Mouse (Mus musculus): Measurements from ENCODE around the gene Fndc9. TPM values are rescaled to one million over a fixed set of nuclear protein-coding genes. Genes with fewer than 3 reads are reported as not detected.

The Fndc9 gene
- polyA plus RNA-seq, 1 experiment, result not detected

- H3K4me3 ChIP-seq (ENCODE audit: insufficient read depth, low read depth, low read length), result no peak overlapping the region
- H3K27ac ChIP-seq (ENCODE audit: insufficient read depth, low read depth, low read length), result no peak overlapping the region
- TF ChIP-seq POLR2A (IDR thresholded peaks at IDR 0.05; ENCODE audit: insufficient read depth, low read depth, low read length) (no peak), CTCF (IDR thresholded peaks at IDR 0.05; ENCODE audit: insufficient read depth, low read depth, low read length) (no peak)
- no peaks in the 10 kb centered on the region for H3K4me1 ChIP-seq (ENCODE audit: control insufficient read depth, insufficient read depth, low read length)
- WGBS, result 92% methylated on average over 11 of the region's 11 CpGs
Measured at GRCm38 (mm10) chr11:46265031-46265786, 29.9 kb downstream of the Fndc9 start.

DNA sequence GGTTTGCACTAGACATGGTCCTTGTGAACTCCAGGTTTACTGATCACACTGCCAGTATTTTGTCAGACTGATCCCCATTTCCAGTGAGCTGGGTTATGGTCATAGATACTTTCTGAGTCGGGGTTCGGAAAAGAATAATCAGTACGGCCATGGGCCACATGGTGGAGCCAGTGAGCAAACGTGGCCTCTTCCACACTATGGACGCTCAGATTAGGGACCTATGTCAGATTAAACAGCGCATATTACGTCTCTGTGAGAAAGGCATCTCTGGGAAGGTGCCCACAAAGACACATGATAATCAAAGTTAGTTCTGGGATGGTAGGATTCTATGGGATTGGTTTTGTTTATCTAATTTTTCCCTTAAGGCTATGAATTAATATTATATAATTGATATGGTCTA is 33.7 kb downstream of the Fndc9 start:
- TF ChIP-seq CTCF (IDR thresholded peaks at IDR 0.05; ENCODE audit: insufficient read depth, low read depth, low read length), result no peak
- TF ChIP-seq POLR2A (IDR thresholded peaks at IDR 0.05; ENCODE audit: insufficient read depth, low read depth, low read length), result no peak
- WGBS, result 15% methylated on average over 7 of the region's 7 CpGs
- Histone ChIP-seq H3K4me3 (ENCODE audit: insufficient read depth, low read depth, low read length) (no peak overlapping the region), H3K27ac (ENCODE audit: insufficient read depth, low read depth, low read length) (no peak overlapping the region), H3K4me1 (ENCODE audit: control insufficient read depth, insufficient read depth, low read length) (no peaks in the 10 kb centered on the region)

DNA sequence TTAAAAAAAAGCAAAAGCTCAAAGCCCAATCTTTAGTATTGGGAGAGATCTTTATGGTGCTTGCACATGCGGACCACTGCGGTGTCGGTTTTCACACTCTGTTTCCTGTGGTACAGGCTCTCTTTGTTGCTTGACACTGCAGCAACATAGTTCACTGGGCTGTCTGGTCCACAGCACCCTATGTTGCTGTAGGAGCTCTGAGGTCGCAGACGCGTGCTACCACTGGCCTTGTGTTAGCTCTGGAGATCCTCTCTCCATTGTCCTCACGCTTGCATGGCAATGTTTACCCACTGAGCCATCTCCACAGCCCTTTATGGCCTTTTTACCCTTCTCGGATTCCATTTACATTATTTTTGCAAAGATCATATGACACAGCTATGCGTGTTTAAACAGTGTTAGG is 34.1 kb downstream of the Fndc9 start:
- H3K4me1 ChIP-seq (ENCODE audit: control insufficient read depth, insufficient read depth, low read length), result no peaks in the 10 kb centered on the region
- no peak overlapping the region for H3K27ac ChIP-seq (ENCODE audit: insufficient read depth, low read depth, low read length)
- 74% methylated on average over 9 of the region's 9 CpGs for WGBS
- no peak for TF ChIP-seq CTCF (IDR thresholded peaks at IDR 0.05; ENCODE audit: insufficient read depth, low read depth, low read length)
- no peak for TF ChIP-seq POLR2A (IDR thresholded peaks at IDR 0.05; ENCODE audit: insufficient read depth, low read depth, low read length)
- H3K4me3 ChIP-seq (ENCODE audit: insufficient read depth, low read depth, low read length), result no peak overlapping the region

GRCm38 (mm10) chr11:46269893-46270292 is 34.6 kb downstream of the Fndc9 start:
- WGBS, result 45% methylated on average over 3 of the region's 3 CpGs
- TF ChIP-seq CTCF (IDR thresholded peaks at IDR 0.05; ENCODE audit: insufficient read depth, low read depth, low read length), result no peak
- no peak for TF ChIP-seq POLR2A (IDR thresholded peaks at IDR 0.05; ENCODE audit: insufficient read depth, low read depth, low read length)
- no peaks in the 10 kb centered on the region for H3K4me1 ChIP-seq (ENCODE audit: control insufficient read depth, insufficient read depth, low read length)
- H3K27ac ChIP-seq (ENCODE audit: insufficient read depth, low read depth, low read length), result no peak overlapping the region
- no peak overlapping the region for H3K4me3 ChIP-seq (ENCODE audit: insufficient read depth, low read depth, low read length)

DNA sequence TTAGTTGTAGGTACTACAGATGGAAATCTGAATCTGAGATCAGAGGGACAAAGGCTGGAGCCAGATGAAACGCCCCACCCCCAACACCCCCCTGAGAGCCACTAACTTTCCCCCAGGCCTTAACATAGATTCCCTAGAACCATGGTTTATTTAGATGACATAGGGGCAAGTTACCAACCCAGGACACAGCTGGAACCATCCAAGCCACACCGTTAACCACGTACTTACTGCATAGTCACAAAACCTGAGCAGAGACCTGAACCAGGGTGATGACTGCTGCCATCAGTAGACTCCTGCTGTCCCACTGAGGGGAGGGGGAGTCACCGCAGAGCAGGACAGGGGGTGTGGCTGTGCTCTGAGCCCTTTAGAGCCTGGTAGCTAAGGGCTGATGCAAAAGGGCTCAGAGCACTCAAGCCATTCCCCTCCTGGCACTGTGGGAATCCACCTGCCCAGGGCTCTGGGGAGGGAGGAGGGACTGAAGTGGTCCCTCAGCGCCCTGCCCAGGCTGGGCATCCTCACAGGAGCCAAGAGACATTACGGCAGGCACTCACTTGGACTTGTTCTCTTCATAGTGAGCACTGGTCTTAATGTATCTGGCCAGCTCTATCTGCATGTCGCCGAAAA is 36.8 kb downstream of the Fndc9 start:
- TF ChIP-seq CTCF (IDR thresholded peaks at IDR 0.05; ENCODE audit: insufficient read depth, low read depth, low read length), result no peak
- Histone ChIP-seq H3K4me3 (ENCODE audit: insufficient read depth, low read depth, low read length) (no peak overlapping the region), H3K27ac (ENCODE audit: insufficient read depth, low read depth, low read length) (no peak overlapping the region), H3K4me1 (ENCODE audit: control insufficient read depth, insufficient read depth, low read length) (no peaks in the 10 kb centered on the region)
- 79% methylated on average over 8 of the region's 8 CpGs for WGBS

DNA sequence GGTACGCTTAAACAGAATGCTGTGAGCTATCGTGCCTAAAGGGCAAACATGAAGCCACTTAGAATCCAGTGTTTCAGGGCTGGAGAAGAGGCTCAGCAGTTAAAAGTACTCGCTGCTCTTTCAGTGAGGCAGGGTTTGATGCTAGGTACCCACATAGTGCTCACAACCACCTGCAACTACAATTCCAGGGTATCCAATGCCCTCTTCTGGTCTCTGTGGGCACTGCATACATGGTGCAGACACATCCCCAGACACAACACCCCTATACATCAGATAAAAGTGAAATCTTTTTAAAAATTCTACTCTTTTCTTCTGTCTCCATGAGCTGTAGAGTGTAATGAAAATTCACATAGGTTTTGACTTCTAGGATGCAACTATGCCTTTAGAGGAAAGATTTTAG is 38.6 kb downstream of the Fndc9 start:
- Histone ChIP-seq H3K27ac (ENCODE audit: insufficient read depth, low read depth, low read length) (no peak overlapping the region), H3K4me3 (ENCODE audit: insufficient read depth, low read depth, low read length) (no peak overlapping the region), H3K4me1 (ENCODE audit: control insufficient read depth, insufficient read depth, low read length) (peaks cover 4% of the 10 kb centered on the region; the same call in 1 of the 2 replicates)
- TF ChIP-seq CTCF (IDR thresholded peaks at IDR 0.05; ENCODE audit: insufficient read depth, low read depth, low read length), result no peak
- no peak for TF ChIP-seq POLR2A (IDR thresholded peaks at IDR 0.05; ENCODE audit: insufficient read depth, low read depth, low read length)
- 100% methylated on average over 3 of the region's 3 CpGs for WGBS

DNA sequence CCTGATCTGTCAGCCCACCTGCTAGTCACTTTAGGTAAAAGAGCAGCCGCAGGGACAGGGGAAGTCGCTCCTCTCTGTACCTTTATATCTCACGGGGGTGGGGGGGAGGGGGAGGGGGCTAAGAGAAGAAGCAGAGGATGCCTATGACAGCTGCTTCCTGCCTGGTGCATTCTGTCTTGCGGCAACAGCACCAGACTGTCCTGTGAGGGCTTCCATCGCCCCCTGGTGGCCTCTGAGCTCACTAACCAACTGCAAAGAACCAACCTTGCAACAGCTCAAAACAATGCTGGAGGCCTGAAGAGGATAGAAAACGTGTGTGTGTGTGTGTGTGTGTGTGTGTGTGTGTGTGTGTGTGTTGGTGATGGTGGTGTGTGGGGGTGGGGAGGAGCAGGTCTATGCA is 40.0 kb downstream of the Fndc9 start:
- TF ChIP-seq CTCF (IDR thresholded peaks at IDR 0.05; ENCODE audit: insufficient read depth, low read depth, low read length), result peak; percentile 46; the same call in 1 of the 2 replicates
- TF ChIP-seq POLR2A (IDR thresholded peaks at IDR 0.05; ENCODE audit: insufficient read depth, low read depth, low read length), result no peak
- 13% methylated on average over 6 of the region's 6 CpGs for WGBS
- H3K27ac ChIP-seq (ENCODE audit: insufficient read depth, low read depth, low read length), result no peak overlapping the region

DNA sequence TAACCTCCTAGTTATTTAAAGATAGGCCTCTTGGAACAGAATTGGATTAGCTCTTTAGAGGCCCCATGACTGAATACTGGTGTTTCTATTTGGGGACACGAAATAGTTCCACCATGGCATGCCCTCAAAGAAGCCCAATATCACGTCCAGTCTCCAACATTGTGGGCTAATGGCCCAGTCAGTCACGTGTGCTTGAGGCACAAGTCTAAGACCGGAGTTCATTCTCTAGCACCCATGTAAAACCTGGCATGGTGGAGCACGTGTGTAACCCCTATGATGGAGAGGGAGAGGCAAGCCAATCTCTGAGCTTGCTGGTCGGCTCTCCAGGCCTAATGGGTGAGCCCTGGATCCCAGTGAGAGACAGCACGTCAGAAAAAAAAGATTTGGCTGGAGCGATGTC is 40.8 kb downstream of the Fndc9 start:
- 90% methylated on average over 8 of the region's 8 CpGs for WGBS
- no peak overlapping the region for H3K27ac ChIP-seq (ENCODE audit: insufficient read depth, low read depth, low read length)

More for the DNA sequence above, 40.0 kb downstream of the Fndc9 start:
- H3K4me3 ChIP-seq (ENCODE audit: insufficient read depth, low read depth, low read length), result no peak overlapping the region
- H3K4me1 ChIP-seq (ENCODE audit: control insufficient read depth, insufficient read depth, low read length), result peaks cover 4% of the 10 kb centered on the region; the same call in 1 of the 2 replicates

DNA sequence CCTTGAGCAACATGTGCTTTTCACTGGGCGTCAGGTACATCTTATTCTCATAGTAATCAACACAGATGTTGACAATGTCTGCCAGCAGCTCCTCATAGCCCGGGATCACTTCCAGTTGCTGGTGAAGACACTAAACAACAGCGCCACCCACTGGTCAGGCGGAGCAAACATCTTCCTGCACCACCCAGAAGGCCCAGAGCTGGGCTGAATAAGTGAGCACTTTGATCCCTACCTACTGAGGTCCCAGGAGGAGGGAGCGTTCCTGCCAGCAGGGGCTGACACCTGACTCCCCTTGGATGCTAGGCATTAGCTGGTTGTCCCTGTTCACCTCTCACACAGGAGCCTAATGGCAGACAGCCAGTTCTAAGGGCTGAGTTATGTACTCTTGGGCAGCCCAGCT is 41.4 kb downstream of the Fndc9 start:
- Histone ChIP-seq H3K27ac (ENCODE audit: insufficient read depth, low read depth, low read length) (no peak overlapping the region), H3K4me1 (ENCODE audit: control insufficient read depth, insufficient read depth, low read length) (peaks cover 4% of the 10 kb centered on the region; the same call in 1 of the 2 replicates), H3K4me3 (ENCODE audit: insufficient read depth, low read depth, low read length) (no peak overlapping the region)
- WGBS, result 52% methylated on average over 5 of the region's 5 CpGs
- TF ChIP-seq CTCF (IDR thresholded peaks at IDR 0.05; ENCODE audit: insufficient read depth, low read depth, low read length) (peak; percentile 50), POLR2A (IDR thresholded peaks at IDR 0.05; ENCODE audit: insufficient read depth, low read depth, low read length) (no peak)

More for the DNA sequence above, 40.8 kb downstream of the Fndc9 start:
- peaks cover 4% of the 10 kb centered on the region; the same call in 1 of the 2 replicates for H3K4me1 ChIP-seq (ENCODE audit: control insufficient read depth, insufficient read depth, low read length)
- TF ChIP-seq POLR2A (IDR thresholded peaks at IDR 0.05; ENCODE audit: insufficient read depth, low read depth, low read length) (no peak), CTCF (IDR thresholded peaks at IDR 0.05; ENCODE audit: insufficient read depth, low read depth, low read length) (no peak)
- H3K4me3 ChIP-seq (ENCODE audit: insufficient read depth, low read depth, low read length), result no peak overlapping the region
